Mouse (Mus musculus) myocyte (in vitro differentiated cells): Measurements from ENCODE around the gene Gm4881.

Source experiments
- CEBPB ChIP-seq: IDR thresholded peaks from 2 replicates; pipeline ENCODE4 v1.6.1; 2011; ENCODE audit warnings: mild to moderate bottlenecking, moderate library complexity; ENCODE audit not compliant: poor library complexity, insufficient read depth, severe bottlenecking
- E2F4 ChIP-seq: IDR thresholded peaks from one replicate; pipeline ENCODE4 v1.6.1; 2011; ENCODE audit warnings: mild to moderate bottlenecking, control low read depth, moderate library complexity; ENCODE audit not compliant: insufficient read depth
- MAX ChIP-seq: IDR thresholded peaks from one replicate; pipeline ENCODE4 v1.6.1; 2011; ENCODE audit warnings: low read depth, mild to moderate bottlenecking, control low read depth
- MYOD1 ChIP-seq, 3 experiments: IDR thresholded peaks; one replicate each; pipeline ENCODE4 v1.6.1; 2011; ENCODE audit warnings: control low read depth in 2 of 3, low read depth in 2 of 3, mild to moderate bottlenecking in 2 of 3, moderate library complexity in 1 of 3; ENCODE audit not compliant: insufficient read length in 2 of 3, control insufficient read depth in 1 of 3
- MYOG ChIP-seq, 3 experiments: IDR thresholded peaks; one replicate each; pipeline ENCODE4 v1.6.1; 2011; ENCODE audit warnings: control low read depth in 2 of 3, low read depth in 2 of 3, mild to moderate bottlenecking in 2 of 3; ENCODE audit not compliant: insufficient read length in 2 of 3, control insufficient read depth in 1 of 3, insufficient read depth in 1 of 3
- POLR2A ChIP-seq: IDR thresholded peaks from one replicate; pipeline ENCODE4 v1.6.1; 2011; ENCODE audit warnings: low read depth, mild to moderate bottlenecking, control low read depth, moderate library complexity; ENCODE audit not compliant: insufficient read length
- POLR2AphosphoS2 ChIP-seq: IDR thresholded peaks from one replicate; pipeline ENCODE4 v1.6.1; 2011; ENCODE audit warnings: low read depth, control low read depth; ENCODE audit not compliant: insufficient read length
- REST ChIP-seq: IDR thresholded peaks from one replicate; pipeline ENCODE4 v1.6.1; 2011; ENCODE audit warnings: mild to moderate bottlenecking, control low read depth, moderate library complexity; ENCODE audit not compliant: insufficient read depth, insufficient read length
- TCF12 ChIP-seq: IDR thresholded peaks from one replicate; pipeline ENCODE4 v1.6.1; 2011; ENCODE audit warnings: mild to moderate bottlenecking, control low read depth; ENCODE audit not compliant: poor library complexity, insufficient read depth, severe bottlenecking
- TCF3 ChIP-seq: IDR thresholded peaks from one replicate; pipeline ENCODE4 v1.6.1; 2011; ENCODE audit warnings: low read depth, control low read depth; ENCODE audit not compliant: insufficient read length
- USF1 ChIP-seq: IDR thresholded peaks from one replicate; pipeline ENCODE4 v1.6.1; 2011; ENCODE audit warnings: low read depth, mild to moderate bottlenecking, control low read depth, moderate library complexity

DNA sequence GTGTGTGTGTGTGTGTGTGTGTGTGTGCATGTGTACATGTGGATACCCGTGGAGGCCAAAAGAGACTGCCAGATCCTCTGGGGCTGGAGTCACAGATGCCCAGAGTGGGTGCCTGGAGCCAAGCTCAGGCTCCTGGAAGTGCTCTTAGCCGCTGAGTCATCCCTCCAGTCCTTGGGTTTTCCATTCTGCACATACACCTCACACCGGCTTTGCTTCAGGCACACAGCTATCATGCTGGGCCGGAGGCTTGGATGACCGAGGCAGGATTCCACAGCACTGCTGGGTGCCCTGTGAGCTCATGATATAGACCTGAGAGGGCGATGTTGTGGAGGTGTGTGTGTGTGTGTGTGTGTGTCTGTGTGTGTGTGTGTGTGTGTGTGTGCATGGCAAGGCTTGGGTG lies 24.2 kb upstream of the Gm4881 start:
- TF ChIP-seq MYOG (IDR thresholded peaks at IDR 0.05; ENCODE audit: control insufficient read depth in 1 of 3, insufficient read depth in 1 of 3, insufficient read length in 2 of 3, low read depth in 2 of 3) (no peak), MAX (no peak), MYOD1 (IDR thresholded peaks at IDR 0.05; ENCODE audit: control insufficient read depth in 1 of 3, insufficient read length in 2 of 3, low read depth in 2 of 3) (no peak), E2F4 (no peak), POLR2A (no peak), POLR2AphosphoS2 (no peak), TCF12 (no peak), USF1 (no peak), REST (no peak), CEBPB (no peak), TCF3 (no peak)
